Mouse (Mus musculus): Measurements from ENCODE around the gene Chrna7. TPM values are rescaled to one million over a fixed set of nuclear protein-coding genes. Genes with fewer than 3 reads are reported as not detected.
A peak's percentile ranks its signal among the peaks of the same experiment; 100 is the strongest.

Gene Chrna7
- polyA plus RNA-seq, 1 experiment from 2014 or later = 0.44 TPM

DNA sequence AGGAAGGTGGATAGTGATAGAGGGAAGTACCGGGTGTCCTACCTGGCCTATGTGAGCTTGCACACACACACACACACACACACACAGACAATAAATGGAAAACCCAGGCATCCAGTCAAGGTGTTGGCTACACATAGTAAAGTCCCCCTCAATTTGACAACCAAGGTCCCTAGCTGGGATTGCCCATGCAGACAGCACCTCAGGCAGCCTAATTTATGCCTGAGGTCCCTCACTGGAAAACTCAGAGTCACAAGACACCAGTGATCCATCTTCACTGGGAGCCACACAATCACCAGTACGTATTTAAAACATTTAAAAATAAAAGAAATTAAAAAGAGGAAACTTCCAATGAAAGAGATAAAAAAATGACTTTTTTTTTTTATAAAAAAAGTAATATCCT is 99.1 kb downstream of the Chrna7 start:
- H3K36me3 ChIP-seq (ENCODE audit: control insufficient read depth, insufficient read depth, low read length) = no peaks in the 10 kb centered on the region
- H3K9me3 ChIP-seq (ENCODE audit: control insufficient read depth, low read length) = no peaks in the 10 kb centered on the region
- H3K4me3 ChIP-seq (ENCODE audit: low read length) = no peak overlapping the region
- no peaks in the 10 kb centered on the region for H3K27me3 ChIP-seq (ENCODE audit: control insufficient read depth, insufficient read depth, low read depth, low read length)
- ATAC-seq (ENCODE audit: low read depth) = no peak
- no peak overlapping the region for H3K27ac ChIP-seq (ENCODE audit: low read length)
- no peaks in the 10 kb centered on the region for H3K4me1 ChIP-seq (replicated peaks; ENCODE audit: control insufficient read depth, insufficient read depth, low read length)
- H3K9ac ChIP-seq (ENCODE audit: low read length) = no peak overlapping the region
- H3K4me2 ChIP-seq (ENCODE audit: low read depth, low read length) = no peak overlapping the region
- WGBS = 72% methylated on average over 2 of the region's 2 CpGs

DNA sequence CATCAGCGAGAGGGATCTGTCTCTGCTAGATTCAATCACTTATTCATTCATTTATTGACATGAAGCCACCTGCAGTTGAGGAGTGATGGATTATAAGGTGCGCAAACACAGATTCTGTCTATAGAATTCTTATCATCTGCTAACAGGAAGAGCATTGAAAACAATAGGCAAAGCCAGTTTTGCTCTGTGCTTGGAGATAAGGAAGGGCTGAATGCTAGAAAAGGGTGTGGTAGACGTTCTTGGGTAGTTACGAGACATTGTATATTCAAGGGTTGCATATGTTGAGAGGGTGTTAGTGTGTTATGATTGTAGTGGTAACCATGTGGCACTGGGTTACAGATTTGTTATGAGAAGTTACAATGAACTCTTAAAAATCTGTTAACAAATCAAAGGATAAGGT is 103.0 kb downstream of the Chrna7 start:
- no peak for ATAC-seq (ENCODE audit: low read depth)
- Histone ChIP-seq H3K9me3 (ENCODE audit: control insufficient read depth, low read length) (no peaks in the 10 kb centered on the region), H3K4me3 (ENCODE audit: low read length) (no peak overlapping the region), H3K27me3 (ENCODE audit: control insufficient read depth, insufficient read depth, low read depth, low read length) (no peaks in the 10 kb centered on the region), H3K9ac (ENCODE audit: low read length) (no peak overlapping the region), H3K36me3 (ENCODE audit: control insufficient read depth, insufficient read depth, low read length) (no peaks in the 10 kb centered on the region), H3K27ac (ENCODE audit: low read length) (no peak overlapping the region), H3K4me2 (ENCODE audit: low read depth, low read length) (no peak overlapping the region), H3K4me1 (replicated peaks; ENCODE audit: control insufficient read depth, insufficient read depth, low read length) (no peaks in the 10 kb centered on the region)
- 54% methylated on average over 4 of the region's 4 CpGs for WGBS

DNA sequence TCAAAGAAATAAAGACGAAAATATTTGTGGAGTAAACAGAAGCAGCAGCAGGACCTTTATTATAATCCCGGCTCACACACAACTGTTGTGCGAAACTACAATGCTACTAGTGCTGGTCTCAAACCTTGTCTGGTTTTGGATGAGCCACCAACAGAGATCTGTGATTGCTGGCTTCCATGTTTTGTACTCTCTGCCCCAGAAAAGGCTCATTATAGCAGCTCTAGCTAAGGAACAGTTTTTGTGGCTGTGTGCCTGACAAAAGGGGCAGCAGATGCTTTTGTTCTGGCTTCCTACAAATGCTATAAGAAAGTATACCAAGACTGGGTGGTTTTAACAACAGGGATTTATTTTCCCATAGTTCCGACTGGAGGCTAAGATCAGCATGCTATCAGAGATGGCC is 126.4 kb downstream of the Chrna7 start:
- H3K4me2 ChIP-seq (ENCODE audit: low read depth, low read length) = no peak overlapping the region
- H3K9ac ChIP-seq (ENCODE audit: low read length) = no peak overlapping the region
- no peaks in the 10 kb centered on the region for H3K4me1 ChIP-seq (replicated peaks; ENCODE audit: control insufficient read depth, insufficient read depth, low read length)
- no peaks in the 10 kb centered on the region for H3K27me3 ChIP-seq (ENCODE audit: control insufficient read depth, insufficient read depth, low read depth, low read length)
- WGBS = 80% methylated on average over 4 of the region's 4 CpGs
- no peaks in the 10 kb centered on the region for H3K9me3 ChIP-seq (ENCODE audit: control insufficient read depth, low read length)
- H3K36me3 ChIP-seq (ENCODE audit: control insufficient read depth, insufficient read depth, low read length) = no peaks in the 10 kb centered on the region
- H3K4me3 ChIP-seq (ENCODE audit: low read length) = no peak overlapping the region
- no peak for ATAC-seq (ENCODE audit: low read depth)
- no peak overlapping the region for H3K27ac ChIP-seq (ENCODE audit: low read length)

DNA sequence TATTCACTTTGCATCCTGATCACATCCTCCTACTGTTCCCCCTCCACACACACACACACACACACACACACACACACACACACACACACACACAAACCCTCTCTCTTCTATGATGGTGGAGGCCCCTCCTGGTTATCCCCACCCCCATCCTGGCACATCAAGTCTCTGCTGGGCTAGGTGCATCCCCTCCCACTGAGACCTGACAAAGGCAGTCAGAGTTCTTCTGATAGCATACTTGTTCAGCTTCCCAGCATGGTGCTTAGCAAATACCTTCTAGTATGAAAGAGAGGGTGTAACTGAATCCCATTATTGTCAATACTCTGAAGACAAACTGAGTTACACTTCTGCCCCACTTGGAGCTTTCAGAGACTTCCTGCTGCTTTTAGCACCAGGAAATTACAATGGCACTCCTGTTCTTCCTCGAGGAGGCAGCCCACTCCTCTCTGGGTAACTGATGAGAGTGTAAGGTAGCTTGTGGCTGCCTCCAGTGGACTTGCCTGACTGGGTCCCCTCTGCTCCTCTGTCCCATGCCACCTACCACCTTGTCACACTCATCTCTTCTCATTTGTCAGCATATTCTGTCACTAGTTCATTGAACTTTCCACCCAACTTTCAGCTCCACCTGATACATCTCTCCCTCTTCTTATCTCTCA is 127.9 kb downstream of the Chrna7 start:
- Histone ChIP-seq H3K27ac (ENCODE audit: low read length) (no peak overlapping the region), H3K4me2 (ENCODE audit: low read depth, low read length) (no peak overlapping the region), H3K4me3 (ENCODE audit: low read length) (no peak overlapping the region), H3K9ac (ENCODE audit: low read length) (no peak overlapping the region), H3K4me1 (replicated peaks; ENCODE audit: control insufficient read depth, insufficient read depth, low read length) (no peaks in the 10 kb centered on the region), H3K36me3 (ENCODE audit: control insufficient read depth, insufficient read depth, low read length) (no peaks in the 10 kb centered on the region), H3K27me3 (ENCODE audit: control insufficient read depth, insufficient read depth, low read depth, low read length) (no peaks in the 10 kb centered on the region), H3K9me3 (ENCODE audit: control insufficient read depth, low read length) (no peaks in the 10 kb centered on the region)
- ATAC-seq (ENCODE audit: low read depth) = peak; percentile 79
- WGBS = 5% methylated on average over 1 of the region's 1 CpGs

DNA sequence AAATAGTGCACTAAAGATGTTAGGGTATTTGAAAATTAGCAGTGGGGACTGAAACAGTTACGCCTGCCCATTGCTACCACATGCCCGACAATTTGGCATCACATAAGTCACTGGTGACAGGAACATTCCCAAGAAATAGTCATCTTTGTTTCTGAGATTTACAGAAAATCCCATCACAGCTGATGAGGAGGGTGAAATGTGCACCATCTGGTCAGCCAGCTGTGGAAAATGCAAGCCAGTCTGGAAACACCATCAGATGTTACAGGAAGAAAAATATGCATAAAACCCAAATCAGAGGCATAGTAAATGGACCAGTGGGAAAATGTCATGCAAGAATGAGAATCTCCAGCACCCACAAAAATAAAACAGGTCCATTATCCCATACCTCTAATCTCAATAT is 151.4 kb downstream of the Chrna7 start:
- Histone ChIP-seq H3K4me2 (ENCODE audit: low read depth, low read length) (no peak overlapping the region), H3K27me3 (ENCODE audit: control insufficient read depth, insufficient read depth, low read depth, low read length) (no peaks in the 10 kb centered on the region), H3K27ac (ENCODE audit: low read length) (no peak overlapping the region), H3K9ac (ENCODE audit: low read length) (no peak overlapping the region), H3K4me3 (ENCODE audit: low read length) (no peak overlapping the region), H3K4me1 (replicated peaks; ENCODE audit: control insufficient read depth, insufficient read depth, low read length) (no peaks in the 10 kb centered on the region), H3K36me3 (ENCODE audit: control insufficient read depth, insufficient read depth, low read length) (no peaks in the 10 kb centered on the region), H3K9me3 (ENCODE audit: control insufficient read depth, low read length) (no peaks in the 10 kb centered on the region)
- WGBS = 66% methylated on average over 2 of the region's 2 CpGs
- no peak for ATAC-seq (ENCODE audit: low read depth)

Other genes with a start within 250 kb of the Chrna7 start
- 0.11 and 0.20 TPM in 2 replicates for gene Otud7a, start 232.2 kb upstream of the Chrna7 start, polyA plus RNA-seq (2015; fragmentation: Nextera tagmentation; extraction: Ambion mirVana)